Comparison of ENCODE assay signal across 11 mouse cellular contexts in the genomic region with DNA sequence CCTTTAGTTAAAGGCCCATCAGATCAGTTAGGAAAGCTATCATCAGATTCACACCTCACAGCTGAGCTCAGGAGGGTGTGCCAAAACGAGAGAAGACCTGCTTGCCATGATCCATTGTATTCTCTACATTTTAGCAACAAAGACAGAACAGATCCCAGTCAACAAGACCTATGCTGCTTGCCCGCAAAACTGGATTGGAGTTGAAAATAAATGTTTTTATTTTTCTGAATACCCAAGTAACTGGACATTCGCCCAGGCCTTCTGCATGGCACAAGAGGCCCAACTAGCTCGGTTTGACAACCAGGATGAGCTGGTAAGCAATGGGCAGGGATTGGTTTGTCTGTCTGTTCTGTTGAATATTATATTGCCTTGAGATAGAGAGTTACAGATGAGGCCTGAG. TPM values are rescaled to one million over a fixed set of nuclear protein-coding genes. Genes with fewer than 3 reads are reported as not detected.
A peak's percentile ranks its signal among the peaks of the same experiment; 100 is the strongest.
DNase-seq lines count a peak whose midpoint lies in the region; ATAC-seq and TF ChIP-seq lines count a peak whose summit lies in the region.
"Not testable (repeated sequence)": the region's sequence is repeated elsewhere in the genome, so short reads cannot be mapped to it uniquely, and the experiment has no call there.
"Had no signal": no experiment of that assay in that cellular context is flagged by ENCODE, and none has a peak within 500 bp of the region (broad histone marks: within the 10 kb centered on the region; RNA-seq: fewer than 3 reads in every experiment).

No protein-coding gene starts in this region.

- H3K27me3 ChIP-seq in intestine, embryonic 15.5 days (replicated peaks); kidney, embryonic 16.5 days (ENCODE audit: insufficient read depth, low read length); liver, postnatal 0 days (ENCODE audit: insufficient read depth, low read length); lung, postnatal 0 days (replicated peaks; ENCODE audit: insufficient read depth, low read length); spleen, adult 2 months (ENCODE audit: control insufficient read depth, insufficient read depth, low read length): not testable (repeated sequence)

- not testable (repeated sequence) for TF ChIP-seq POLR2A in bone marrow, adult 2 months (IDR thresholded peaks at IDR 0.05; ENCODE audit: borderline replicate concordance, control insufficient read depth, low read depth, low read length); spleen, adult 2 months (IDR thresholded peaks at IDR 0.05; ENCODE audit: low read depth, low read length)

- not testable (repeated sequence) for DNase-seq in gastrocnemius, adult 2 months; liver, postnatal 0 days; lung, postnatal 0 days (ENCODE audit: low spot score); spleen, adult 2 months (ENCODE audit: low read depth in 1 of 2, low spot score in 2 of 2)

- H3K4me1 ChIP-seq in bone marrow, adult 2 months (ENCODE audit: control insufficient read depth, insufficient read depth, low read length); intestine, embryonic 15.5 days (replicated peaks); kidney, embryonic 16.5 days (ENCODE audit: insufficient read depth, low read length); lung, postnatal 0 days (ENCODE audit: insufficient read depth, low read depth, low read length); spleen, adult 2 months (ENCODE audit: control insufficient read depth, insufficient read depth, insufficient read length): not testable (repeated sequence)
- H3K4me1 ChIP-seq in liver, postnatal 0 days (ENCODE audit: insufficient read depth), result peaks cover 14% of the 10 kb centered on the region

- 48% methylated on average over 4 of the region's 4 CpGs for WGBS in bone marrow, adult 2 months
- 84% methylated on average over 4 of the region's 4 CpGs for WGBS in intestine, embryonic 15.5 days
- WGBS in kidney, embryonic 16.5 days, result 82% methylated on average over 4 of the region's 4 CpGs
- 80% methylated on average over 4 of the region's 4 CpGs for WGBS in liver, postnatal 0 days (ENCODE audit: insufficient replicate concordance)
- 69% methylated on average over 4 of the region's 4 CpGs for WGBS in lung, postnatal 0 days
- 43% methylated on average over 4 of the region's 4 CpGs for WGBS in spleen, adult 2 months

- peaks cover 12% of the 10 kb centered on the region for H3K36me3 ChIP-seq in intestine, embryonic 15.5 days
- peaks cover 24% of the 10 kb centered on the region; the same call in 1 of the 2 replicates for H3K36me3 ChIP-seq in kidney, embryonic 16.5 days (ENCODE audit: insufficient read depth, low read length)
- peaks cover 33% of the 10 kb centered on the region for H3K36me3 ChIP-seq in liver, postnatal 0 days (replicated peaks; ENCODE audit: insufficient read depth, low read length)
- peaks cover 24% of the 10 kb centered on the region; the same call in 1 of the 2 replicates for H3K36me3 ChIP-seq in lung, postnatal 0 days (ENCODE audit: insufficient read depth, low read length)
- peaks cover 38% of the 10 kb centered on the region for H3K36me3 ChIP-seq in spleen, adult 2 months (ENCODE audit: control insufficient read depth, insufficient read depth, low read length)

- not testable (repeated sequence) for TF ChIP-seq EP300 in liver, postnatal 0 days (IDR thresholded peaks at IDR 0.05; ENCODE audit: low read depth); lung, postnatal 0 days (IDR thresholded peaks at IDR 0.05)

- ATAC-seq in intestine, embryonic 15.5 days; kidney, embryonic 16.5 days (ENCODE audit: low FRiP score, low TSS enrichment); liver, postnatal 0 days; lung, postnatal 0 days: not testable (repeated sequence)

- peak overlapping the region; percentile 26; the same call in 1 of the 2 replicates for H3K4me2 ChIP-seq in intestine, embryonic 15.5 days (replicated peaks)
- H3K4me2 ChIP-seq in kidney, embryonic 16.5 days (replicated peaks; ENCODE audit: low read depth, low read length), result peak overlapping the region; percentile 37
- peak overlapping the region; percentile 66 for H3K4me2 ChIP-seq in liver, postnatal 0 days (ENCODE audit: low read depth, low read length)
- H3K4me2 ChIP-seq in lung, postnatal 0 days (replicated peaks; ENCODE audit: low read depth, low read length), result peak overlapping the region; percentile 61

- peak overlapping the region; percentile 62 for H3K27ac ChIP-seq in bone marrow, adult 2 months (ENCODE audit: control insufficient read depth, insufficient read depth, low read depth, low read length, poor library complexity)
- H3K27ac ChIP-seq in gastrocnemius, adult 2 months, result peak overlapping the region; percentile 96
- not testable (repeated sequence) for H3K27ac ChIP-seq in intestine, embryonic 15.5 days; kidney, embryonic 16.5 days (ENCODE audit: low read length)
- H3K27ac ChIP-seq in liver, postnatal 0 days (ENCODE audit: low read depth), result peak overlapping the region; percentile 48; the same call in 1 of the 2 replicates
- H3K27ac ChIP-seq in lung, postnatal 0 days (ENCODE audit: low read length), result peak overlapping the region; percentile 51; the same call in 1 of the 2 replicates
- H3K27ac ChIP-seq in spleen, adult 2 months (ENCODE audit: insufficient read depth, low read length), result peak overlapping the region; percentile 95

- H3K9me3 ChIP-seq in intestine, embryonic 15.5 days; kidney, embryonic 16.5 days (ENCODE audit: low read length); liver, postnatal 0 days (ENCODE audit: low read length); lung, postnatal 0 days (ENCODE audit: low read length): not testable (repeated sequence)

- not testable (repeated sequence) for TF ChIP-seq CTCF in bone marrow, adult 2 months (IDR thresholded peaks at IDR 0.05; ENCODE audit: control insufficient read depth, insufficient read depth, low read length); gastrocnemius, adult 2 months (IDR thresholded peaks at IDR 0.05); liver, postnatal 0 days (IDR thresholded peaks at IDR 0.05; ENCODE audit: low read depth); lung, postnatal 0 days (IDR thresholded peaks at IDR 0.05); spleen, adult 2 months (IDR thresholded peaks at IDR 0.05; ENCODE audit: extremely low read depth, insufficient read depth, insufficient read length, insufficient replicate concordance)

- not testable (repeated sequence) for H3K4me3 ChIP-seq in bone marrow, adult 2 months (replicated peaks; ENCODE audit: control insufficient read depth, low read depth, low read length); intestine, embryonic 15.5 days (replicated peaks); kidney, embryonic 16.5 days (ENCODE audit: low read length); lung, postnatal 0 days (ENCODE audit: low read depth, low read length)
- H3K4me3 ChIP-seq in gastrocnemius, adult 2 months, result peak overlapping the region; percentile 90
- peak overlapping the region; percentile 17; the same call in 1 of the 2 replicates for H3K4me3 ChIP-seq in liver, postnatal 0 days (ENCODE audit: low read depth, low read length)
- H3K4me3 ChIP-seq in spleen, adult 2 months (ENCODE audit: extremely low read depth, insufficient read depth, insufficient read length), result peak overlapping the region; percentile 46

- not testable (repeated sequence) for H3K9ac ChIP-seq in intestine, embryonic 15.5 days; kidney, embryonic 16.5 days (replicated peaks; ENCODE audit: low read length); lung, postnatal 0 days (replicated peaks; ENCODE audit: low read depth)
- H3K9ac ChIP-seq in liver, postnatal 0 days (replicated peaks), result peak overlapping the region; percentile 38

- intact Hi-C loops in gastrocnemius, adult 2 months (cut with DNase I), result not testable (repeated sequence)

RNA-seq across cellular contexts. Expression of gene Clec2d, which starts 3.6 kb away (rescaled TPM):
- polyA plus RNA-seq in bone marrow, adult 2 months (2011; ENCODE audit: insufficient read depth, insufficient read length, low replicate concordance, missing spikeins), result 57.9 and 122 TPM in 2 replicates
- total RNA-seq in gastrocnemius, adult 2 months (2021), result 100 to 1,000 TPM in 1 of 2 experiments, 10 to 100 TPM in 1; 73.7 to 109 TPM
- polyA plus RNA-seq in intestine, embryonic 15.5 days (2015; fragmentation: Nextera tagmentation; extraction: Ambion mirVana), result 0.80 and 0.90 TPM in 2 replicates
- 0.90 and 0.91 TPM in 2 replicates for polyA plus RNA-seq in kidney, embryonic 16.5 days (2015; fragmentation: Nextera tagmentation; extraction: Ambion mirVana)
- 2.3 and 3.0 TPM in 2 replicates for polyA plus RNA-seq in liver, postnatal 0 days (2015; fragmentation: Nextera tagmentation; extraction: Ambion mirVana)
- 4.5 and 5.1 TPM in 2 replicates for polyA plus RNA-seq in lung, postnatal 0 days (2015; fragmentation: Nextera tagmentation; extraction: Ambion mirVana)
- polyA plus RNA-seq in spleen, adult 2 months (2012; rRNA removed), result 47.0 and 47.4 TPM in 2 replicates
- polyA plus RNA-seq: embryonic facial prominence, embryonic 10.5 days; forebrain, embryonic 13.5 days; heart, embryonic 10.5 days; limb, embryonic 11.5 days had no signal
